Mouse (Mus musculus) olfactory bulb, adult 2 months (tissue): ENCODE measurements at regions not wholly inside any gene's neighbourhood (a gene's known extent, or its start where the extent isn't known, plus 50 kb on each side); places are given as distances from the start of the nearest gene placed in this dataset.

Experiments used
- CTCF ChIP-seq: fragments of 200-500 bp; IDR thresholded peaks from 2 replicates; pipeline ENCODE4 v1.5.1; 2012; ENCODE audit warnings: low read depth, mild to moderate bottlenecking, low read length, moderate library complexity; ENCODE audit not compliant: insufficient read depth
- POLR2A ChIP-seq: fragments of 200-500 bp; IDR thresholded peaks from 2 replicates; pipeline ENCODE4 v1.6.1; 2012; ENCODE audit warnings: mild to moderate bottlenecking, low read depth, low read length, moderate library complexity; ENCODE audit not compliant: insufficient read depth

DNA sequence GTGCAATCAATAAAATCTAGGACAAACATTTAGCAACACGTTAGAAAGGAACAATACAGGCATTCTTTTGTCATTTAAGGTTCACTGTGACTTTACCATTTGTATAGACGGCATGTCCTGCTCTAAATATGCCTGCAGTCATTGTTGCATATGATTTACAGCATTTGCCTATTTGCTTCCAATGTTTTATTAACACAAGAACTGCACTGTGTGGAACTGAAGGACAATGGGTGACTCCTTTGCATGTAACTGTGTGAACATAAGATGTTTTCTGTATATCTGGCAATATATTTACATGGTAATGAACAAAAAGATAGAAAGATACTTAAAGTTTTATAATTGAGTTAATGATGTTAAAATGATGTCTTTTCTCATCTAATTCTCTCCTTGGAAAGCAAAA, 57.1 kb downstream of the Pou4f1 start:
- TF ChIP-seq CTCF (no peak), POLR2A (no peak)
